Mouse (Mus musculus) heart, adult 8-10 months (tissue): ENCODE measurements around the gene Camta2. TPM values are rescaled to one million over a fixed set of nuclear protein-coding genes. Genes with fewer than 3 reads are reported as not detected.

Experiments used
- DNase-seq: peaks from one replicate; pipeline ENCODE4 v3.0.0; 2022; ENCODE audit warnings: low spot score
- total RNA-seq, 4 experiments: library from RNA; stranded (reverse); gene quantifications; 2 replicates each; pipeline ENCODE4 v1.2.4; 2022

Camta2 gene
- total RNA-seq, 4 experiments from 2014 or later: 32.4 to 41.1 (median 34.2) TPM

DNA sequence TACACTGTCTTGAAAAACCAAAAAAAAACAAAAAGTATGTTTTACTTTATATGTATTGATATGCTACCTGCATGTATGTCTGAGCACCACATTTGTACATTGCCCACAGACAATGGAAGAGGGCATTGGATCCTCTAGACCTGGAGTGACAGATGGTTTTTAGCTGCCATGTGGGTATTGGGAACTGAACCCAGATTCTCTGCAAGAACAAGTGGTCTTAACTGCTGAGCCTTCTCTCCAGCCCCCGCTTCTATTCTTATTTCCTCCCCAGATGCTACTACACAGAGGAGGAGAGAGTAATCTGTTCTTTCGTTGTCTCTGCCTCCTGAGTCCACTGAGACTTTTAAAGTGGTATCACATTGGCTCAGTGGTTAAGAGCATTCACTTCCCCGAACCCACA lies 5.6 kb upstream of the Camta2 start:
- DNase-seq: no peak

DNA sequence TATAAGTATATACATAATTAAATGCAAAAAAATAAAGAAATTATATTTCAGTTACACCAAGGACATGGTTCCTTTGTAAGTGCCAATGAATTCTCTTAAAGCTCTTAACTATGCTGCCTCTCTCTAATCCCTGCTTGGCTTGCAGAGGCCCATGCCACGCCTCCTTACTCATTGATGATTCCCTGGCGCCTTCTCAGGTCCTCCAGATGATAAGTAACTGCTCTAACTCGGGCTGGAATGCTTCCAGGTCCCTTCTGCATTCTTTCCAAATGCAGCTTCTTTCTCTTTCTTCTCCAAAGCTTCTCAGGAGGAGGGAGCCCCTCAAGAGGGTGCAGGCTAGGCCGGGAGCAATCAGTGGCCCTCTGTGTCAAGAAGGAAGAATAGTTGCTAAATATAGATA lies 1.7 kb upstream of the Camta2 start:
- no peak for DNase-seq

DNA sequence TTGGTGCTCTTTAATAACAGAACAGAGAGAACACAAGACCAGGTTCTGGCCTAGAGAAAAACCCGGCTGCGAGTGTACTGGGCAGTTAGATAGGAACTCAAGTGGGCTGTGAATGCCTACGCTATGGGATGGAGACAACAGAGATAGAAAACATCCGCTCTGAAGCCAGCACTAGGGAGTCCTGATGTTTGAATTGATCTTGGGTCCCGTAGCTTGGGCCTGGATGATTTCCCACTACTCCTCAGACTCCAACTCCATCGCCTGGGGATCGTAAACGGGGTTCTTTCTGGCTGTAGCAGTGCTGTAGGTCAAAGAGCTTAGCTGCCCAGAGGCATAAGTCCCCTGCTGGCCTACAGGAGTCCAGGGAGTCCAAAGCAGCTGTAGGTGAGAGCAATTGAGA lies 467 bp upstream of the Camta2 start:
- no peak for DNase-seq

DNA sequence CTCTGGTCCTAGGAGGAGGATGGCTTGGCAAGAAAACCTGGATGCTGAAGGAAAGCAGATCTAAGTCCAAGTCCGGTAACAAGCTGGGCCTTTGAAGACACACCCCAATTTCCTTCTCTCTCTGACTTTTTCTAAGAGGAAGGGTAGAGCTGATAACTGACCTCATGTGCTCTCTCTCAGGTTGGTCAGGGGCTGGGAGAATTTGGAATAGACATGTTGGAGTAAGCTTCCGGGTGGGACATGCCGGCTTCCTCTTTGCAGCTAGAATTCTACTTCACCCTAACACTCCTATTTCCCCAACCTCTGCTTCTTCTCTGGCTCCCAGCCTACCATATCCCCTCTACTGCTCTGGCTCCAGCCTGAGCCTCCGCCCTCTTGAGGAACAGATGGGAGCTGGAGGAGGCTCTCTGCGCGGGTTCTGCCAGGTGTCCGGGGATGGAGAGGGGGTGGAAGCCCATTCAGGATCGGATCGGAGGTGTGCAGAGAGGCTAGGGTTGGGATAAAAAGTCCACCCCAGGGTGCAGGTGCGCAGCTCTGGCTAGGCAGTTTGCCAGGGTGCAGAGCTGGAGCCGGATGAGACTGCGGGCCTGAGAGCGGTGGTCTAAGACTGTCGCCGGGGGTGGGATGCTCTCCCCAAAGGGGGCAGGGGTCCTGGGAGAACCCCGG lies 871 bp downstream of the Camta2 start:
- DNase-seq: no peak

DNA sequence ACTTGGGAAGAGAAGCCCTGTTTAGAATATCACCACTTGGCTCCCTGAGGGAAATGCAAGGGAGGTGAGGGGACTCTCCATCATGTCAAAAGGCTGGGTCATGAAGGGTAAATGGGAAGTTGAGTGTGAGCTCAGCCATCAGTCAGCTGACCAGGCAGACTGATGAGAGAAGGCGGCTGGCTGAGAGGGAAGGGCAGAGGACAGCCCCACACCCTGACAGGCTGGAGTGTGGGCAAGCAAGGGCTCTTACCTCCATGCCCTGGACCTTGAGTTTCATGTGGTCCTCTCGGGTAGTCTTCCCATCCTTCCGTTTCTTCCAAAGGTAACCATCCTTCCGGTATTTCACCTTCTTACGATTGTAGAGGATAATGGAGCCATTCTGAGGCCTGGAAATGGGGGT lies 4.3 kb downstream of the Camta2 start:
- no peak for DNase-seq

DNA sequence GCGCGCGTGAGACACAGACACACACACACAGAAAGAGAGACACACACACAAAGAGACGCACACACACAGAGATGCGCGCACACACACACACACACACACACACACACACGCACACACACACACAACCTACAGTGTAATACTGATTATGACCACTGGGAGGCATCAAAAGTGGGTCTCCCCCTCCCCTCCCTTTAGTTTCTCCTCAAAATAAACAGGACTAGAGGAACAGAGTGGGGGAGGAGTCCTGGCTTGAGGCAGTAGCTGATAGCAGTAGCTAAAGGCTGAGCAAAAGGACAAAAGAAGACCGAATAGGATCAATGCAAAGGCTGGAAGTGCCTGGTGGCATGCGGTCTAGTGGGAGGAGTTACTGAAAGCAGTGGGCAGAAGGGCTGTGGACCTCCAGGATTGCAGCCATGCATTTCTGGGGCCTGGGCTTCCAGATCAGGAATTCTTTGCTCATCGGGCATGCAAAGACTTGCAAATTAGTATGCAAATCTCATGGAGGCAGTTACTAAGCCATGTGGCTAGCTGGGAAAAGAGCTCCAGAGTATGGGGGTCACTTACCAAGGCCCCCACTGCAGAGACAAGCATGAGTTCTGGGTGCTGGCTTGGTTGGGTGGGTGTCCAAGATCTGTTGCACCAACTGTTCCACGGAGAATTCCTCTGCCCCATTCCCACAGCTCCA lies 5.9 kb downstream of the Camta2 start:
- no peak for DNase-seq

DNA sequence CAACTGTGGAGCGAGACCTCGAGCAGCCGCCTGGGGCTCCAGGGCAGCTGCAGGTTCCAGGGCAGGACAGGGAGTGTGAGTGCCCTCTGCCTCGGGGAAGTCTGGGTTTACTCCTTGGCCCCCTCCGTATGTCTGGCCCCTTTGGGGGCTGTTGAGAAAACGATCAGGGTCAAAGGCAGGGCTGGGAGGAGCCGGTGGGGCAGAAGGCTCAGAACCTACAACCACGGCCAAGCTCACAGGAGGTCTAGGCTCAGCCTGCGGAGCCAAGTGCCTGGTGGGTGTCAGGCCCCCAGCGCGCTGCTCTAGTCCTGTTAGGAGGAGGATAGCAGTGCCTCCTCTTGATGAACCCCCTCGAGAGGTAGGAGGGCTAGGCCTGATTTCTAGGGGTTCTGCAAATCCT lies 6.7 kb downstream of the Camta2 start:
- DNase-seq: no peak

DNA sequence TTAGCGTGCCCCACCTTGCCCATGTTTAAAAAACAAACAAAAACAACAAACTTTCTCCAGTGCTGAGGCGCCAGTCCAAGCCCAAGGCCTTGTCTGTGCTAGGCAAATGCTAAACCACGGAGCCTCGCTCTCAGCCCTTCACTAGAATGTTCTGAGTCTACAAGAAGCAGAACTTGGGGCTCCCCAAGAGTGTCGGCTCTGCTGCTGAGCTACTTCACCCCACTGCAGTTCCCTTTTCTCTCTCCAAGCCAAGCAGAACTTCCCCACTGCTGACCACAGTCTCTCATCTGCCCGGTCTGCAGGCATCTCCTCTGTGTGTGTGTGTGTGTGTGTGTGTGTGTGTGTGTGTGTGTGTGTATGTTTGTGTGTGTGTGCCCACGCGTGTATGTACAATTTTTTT lies 8.0 kb downstream of the Camta2 start:
- no peak for DNase-seq

DNA sequence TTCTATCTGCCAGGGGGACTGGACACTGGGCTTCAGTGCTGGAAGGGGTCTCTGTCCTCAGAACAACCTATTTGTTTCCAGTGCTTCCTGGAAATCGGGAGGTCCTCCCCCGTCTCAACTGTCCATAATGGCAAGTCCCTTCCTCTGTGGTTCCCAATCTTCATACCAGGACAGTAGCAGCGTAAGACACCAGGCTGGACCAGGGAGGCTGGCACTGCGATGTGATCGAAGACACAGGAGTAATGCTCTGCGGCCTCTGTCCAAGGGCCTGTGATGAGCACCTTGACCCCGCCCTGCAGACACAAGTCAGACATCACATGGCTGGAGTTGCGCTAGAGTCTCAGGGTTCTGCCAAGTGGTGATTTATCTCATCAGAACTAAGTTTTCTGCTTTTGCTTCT lies 8.5 kb downstream of the Camta2 start:
- no peak for DNase-seq

DNA sequence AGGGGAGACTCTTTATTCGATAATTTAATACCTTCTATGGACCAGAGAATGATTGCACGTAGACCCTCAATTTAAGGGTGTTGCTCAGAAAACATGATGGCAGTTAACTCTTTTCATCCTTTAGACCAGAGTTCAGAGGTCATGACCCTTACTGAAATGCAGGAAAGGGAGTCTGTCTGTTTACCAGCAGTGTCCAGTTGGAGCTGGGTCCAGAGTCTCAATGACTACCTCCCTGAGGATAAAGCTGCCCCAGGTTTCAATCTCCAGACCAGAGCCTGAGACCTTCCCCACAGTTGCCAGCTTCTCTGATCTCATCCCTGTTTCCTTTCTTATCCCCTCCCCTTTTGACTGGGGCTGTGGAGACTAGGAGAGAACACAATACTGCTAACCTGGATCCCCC lies 9.3 kb downstream of the Camta2 start:
- DNase-seq: no peak

DNA sequence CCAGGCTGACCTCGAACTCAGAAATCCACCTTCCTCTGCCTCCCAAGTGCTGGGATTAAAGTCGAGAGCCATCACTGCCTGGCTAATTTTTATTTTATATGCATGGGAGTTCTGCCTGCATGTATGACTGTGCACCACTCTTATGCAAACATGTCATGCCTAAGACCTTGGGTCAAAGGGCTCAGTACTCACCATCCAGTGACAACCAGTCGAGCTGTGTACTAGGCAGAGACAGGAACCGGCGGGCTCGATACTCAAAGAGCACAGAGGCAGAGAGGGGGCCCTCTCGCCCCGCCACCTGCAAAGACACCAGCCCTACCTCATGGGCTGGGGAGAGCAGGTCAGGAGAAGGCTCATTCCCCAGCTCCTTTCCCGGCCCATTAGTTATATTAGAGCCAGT lies 9.8 kb downstream of the Camta2 start:
- no peak for DNase-seq

DNA sequence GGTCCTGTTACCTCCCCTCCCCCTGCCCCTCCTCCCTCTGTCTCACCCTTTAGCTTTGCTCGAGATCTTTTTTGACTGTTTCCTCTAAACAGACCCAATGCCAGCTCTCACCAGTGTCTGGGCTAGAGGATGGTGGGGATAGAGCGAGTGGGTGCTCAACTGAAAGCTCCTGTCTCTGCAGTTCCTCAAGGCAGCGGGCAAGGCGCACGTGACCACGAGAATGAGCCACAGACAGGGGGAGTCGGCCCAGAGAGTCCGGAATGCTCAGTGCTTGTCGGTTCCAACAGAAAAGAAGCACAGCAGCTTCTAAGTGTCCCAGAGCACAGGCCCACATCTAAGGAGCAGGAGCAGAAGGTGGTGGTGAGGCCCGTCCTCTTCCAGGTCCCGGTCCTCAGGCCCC lies 13.4 kb downstream of the Camta2 start:
- no peak for DNase-seq

DNA sequence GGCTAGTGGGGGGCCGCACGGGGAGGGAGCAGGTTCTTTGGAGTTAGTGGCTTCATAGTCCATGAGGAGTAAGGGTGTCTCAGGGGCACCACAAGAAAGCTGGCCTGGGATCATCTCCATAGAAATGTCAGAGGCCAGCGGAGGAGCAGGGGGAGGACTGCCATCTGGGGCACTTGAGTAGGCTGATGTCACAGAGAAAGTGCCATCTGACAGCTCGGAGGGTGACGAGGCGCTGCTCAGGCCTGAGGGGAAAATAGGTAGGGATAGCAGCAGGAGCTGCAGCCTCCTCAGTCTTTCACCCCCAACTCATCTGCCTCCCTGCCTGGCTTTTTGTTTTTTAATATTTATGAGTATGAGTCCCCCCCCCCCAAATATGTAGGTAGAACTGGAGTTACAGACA lies 13.9 kb downstream of the Camta2 start:
- DNase-seq: no peak

DNA sequence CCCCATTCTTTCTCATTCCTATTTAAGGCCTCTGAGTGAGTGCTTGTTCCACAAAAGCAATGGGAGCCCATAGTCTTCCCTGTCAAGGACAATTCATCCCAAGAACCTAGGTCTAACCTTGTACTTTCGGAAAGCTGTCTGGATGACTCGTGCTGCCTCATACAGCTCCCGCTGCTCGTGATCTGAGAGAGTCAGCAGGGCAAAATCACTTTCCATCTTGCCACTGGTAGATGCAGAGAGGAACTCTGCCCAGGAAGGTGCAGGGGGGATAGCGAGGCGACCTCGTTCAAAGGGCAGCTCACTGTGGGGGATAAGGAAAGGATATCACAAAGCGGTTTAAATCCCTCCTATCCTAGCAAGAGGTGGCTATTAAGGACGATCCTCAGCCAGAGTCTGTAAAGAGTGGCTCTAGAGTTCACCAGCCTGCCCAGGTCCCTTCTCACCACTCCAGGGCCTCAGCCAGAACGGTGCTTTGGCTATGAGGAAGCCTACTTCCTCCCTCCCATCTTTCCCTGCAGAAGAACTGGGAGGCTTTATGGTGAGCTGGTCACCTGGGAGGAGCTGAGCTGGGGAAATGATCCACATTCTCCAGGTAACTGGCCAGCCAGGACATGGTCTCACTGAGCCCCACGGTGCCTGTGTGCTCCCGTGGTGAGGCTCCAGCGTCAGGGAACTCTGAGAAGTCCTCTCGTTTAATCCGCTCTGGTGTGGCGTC lies 16.4 kb downstream of the Camta2 start:
- no peak for DNase-seq

DNA sequence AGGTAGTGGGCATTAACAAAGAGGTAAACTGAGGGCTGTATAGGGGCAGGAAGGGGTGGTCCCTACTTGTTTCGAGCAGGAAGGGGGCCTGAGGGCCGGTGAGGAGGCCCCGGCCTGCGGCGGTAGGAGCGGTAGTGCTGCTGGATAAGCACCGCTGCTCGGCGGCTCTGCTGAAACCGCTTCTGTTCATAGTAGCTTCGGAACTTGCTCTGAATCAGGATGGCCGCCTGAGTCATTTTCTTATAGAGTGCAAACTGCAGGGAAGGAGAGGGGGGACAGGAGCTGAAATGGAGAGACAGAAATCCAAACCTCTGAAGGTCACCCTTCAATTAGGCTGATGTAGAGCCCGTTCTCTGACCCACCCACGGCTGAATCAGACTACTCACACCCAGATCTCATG lies 17.4 kb downstream of the Camta2 start:
- DNase-seq: no peak

DNA sequence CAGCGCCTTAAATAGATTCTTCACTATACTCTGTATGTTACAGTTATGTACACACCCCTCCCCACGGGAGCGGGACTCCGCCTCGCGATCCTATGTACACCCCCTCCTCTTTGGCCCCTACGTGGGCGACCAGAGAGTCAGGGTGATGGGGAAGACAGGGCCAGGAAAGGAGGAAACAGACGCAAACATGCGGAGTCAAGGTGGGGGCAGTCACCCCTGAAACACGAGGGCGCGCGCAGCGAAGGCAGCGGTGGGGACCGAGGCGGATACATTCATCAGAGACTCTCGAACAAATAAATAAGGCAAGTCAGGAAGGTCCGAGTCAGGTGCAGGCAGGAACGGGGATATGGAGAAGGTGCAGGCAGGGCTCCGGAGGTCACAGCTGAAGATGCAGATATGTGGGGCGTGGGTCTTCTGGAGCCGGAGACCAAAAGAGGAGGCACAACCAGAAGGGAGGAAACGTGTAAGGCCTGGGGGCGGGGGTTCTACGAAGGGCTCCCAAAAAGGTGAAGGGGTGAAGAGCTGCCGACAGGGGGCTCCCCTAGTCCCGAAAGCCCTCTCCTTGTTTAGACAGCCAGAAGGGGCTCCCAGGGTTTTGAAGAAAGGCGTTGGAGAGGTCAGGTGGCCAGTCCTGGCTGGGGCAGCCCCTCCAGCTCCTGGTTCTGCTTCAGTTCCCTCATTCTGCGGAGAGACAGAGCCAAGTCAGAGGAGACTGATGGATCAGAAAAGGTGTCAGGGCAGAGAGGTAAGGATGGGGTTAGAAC lies 18.1 kb downstream of the Camta2 start:
- peak; percentile 64 for DNase-seq

DNA sequence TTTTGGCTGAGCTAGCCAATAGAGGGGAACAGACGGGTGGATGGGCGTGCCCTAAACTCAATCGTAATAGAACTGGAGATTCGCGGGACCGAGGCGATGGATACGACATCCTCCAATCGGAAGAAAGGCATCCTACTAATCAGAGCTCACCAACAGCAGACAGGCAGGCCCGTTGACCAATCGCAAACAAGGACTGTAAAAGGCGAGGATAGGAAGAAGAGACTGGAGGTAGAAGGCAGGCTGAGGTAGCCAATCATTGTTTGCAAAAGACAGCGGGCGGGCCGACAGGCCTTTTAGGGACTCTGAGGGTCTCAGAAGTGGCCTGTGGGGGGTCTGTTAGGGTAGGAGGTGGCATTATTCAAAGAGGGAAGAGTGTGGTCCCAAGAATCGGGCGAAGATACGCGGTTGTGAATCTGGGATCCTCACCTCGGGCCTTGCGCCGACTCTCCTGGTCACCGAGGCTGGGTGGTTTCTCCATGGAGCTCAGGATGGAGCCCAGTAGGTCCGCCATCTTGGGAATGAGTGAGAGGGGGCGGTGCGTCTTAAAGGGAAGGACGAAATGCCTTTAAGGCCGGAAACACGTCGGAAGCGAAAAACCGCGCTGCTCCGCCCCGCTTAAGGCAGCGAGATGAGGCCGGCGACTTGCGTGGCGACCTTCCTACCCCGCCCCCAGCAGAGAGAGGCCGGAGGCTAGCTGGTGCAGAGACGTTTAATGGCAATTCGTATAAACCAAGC lies 19.0 kb downstream of the Camta2 start, which contains the start of gene Spag7:
Gene Spag7 (minus strand): TSS at position 646 of the 735 bp plus-strand sequence.
- DNase-seq: peak; percentile 100

DNA sequence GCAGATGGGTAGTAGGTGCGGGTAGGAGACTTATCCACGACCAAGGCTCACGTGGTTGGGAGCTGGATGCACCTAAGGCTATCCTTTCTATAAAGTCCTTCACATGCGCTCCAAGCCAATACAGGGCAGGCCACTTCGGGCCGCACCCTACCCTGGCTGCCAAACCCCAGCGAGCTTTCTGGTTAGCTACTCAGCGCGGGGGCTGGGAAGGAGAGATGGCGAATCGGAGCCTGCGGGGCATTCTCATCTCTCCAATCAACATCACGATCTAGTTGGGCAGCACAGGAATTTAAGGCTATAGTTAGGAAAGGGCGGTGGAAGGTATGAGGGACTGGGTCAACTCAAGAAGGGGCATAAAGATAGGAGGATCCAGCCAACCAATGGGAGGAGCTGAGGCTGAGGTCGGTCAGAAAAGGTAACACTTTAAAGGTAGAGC lies 19.6 kb downstream of the Camta2 start:
- no peak for DNase-seq

DNA sequence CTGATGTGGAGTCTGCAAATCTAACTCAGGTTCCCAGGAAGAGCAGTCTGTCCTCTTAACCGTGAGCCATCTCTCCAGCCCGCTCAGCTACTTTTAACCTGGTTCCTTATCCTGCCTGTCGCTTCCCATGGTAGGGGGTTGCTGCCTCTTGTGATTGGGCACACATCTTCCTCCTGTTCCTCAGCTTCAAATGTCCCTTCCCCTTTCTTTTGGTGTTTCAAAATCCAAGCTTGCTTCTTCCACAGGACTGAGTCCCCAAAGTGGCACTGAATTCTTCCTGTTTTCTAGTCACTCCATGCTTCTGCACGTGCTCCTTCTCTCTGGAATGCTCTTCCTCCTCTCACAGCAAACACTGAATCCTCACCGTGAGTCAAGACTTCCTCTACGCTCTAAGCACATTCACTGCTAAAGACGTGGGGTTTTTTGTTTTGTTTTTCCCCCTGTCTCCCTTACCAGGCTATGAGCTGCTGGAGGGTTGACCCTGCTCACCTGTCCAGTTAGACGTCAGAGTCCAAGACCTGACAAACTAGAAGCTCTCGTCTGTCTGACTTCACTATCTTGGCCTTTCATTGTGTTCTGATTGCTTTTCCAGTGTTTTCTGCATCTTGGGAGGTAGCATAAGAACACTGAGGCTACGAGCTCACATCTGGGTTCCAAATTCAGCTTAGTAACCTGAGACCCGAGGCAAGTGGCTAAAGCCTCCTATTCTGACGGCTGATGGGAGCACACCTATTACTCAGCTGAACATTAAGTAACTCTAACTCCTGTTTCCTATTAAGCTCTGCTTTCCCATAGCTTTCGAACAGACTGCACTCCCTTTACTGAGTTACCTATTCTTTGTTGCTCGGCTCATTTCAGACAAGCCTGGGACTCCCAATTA lies 20.4 kb downstream of the Camta2 start:
- DNase-seq: no peak

DNA sequence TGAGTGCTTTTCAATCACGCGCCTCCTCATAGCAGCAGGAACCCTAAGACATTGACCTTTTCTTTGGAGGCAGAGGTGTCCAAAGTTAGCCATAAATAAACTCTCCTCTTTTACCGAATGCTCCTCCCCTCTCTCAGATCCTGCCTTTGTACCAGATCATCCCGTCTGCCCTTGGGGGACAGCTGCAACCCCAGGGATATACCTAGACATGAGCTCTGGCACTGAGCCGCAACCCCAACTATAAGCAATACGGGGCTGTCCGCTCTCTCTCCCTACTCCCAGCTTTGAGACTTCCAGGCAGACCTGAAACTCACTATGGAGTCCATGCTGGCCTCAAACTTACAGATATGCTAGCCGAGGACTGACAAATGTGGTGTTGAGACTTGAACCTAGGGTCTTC lies 21.2 kb downstream of the Camta2 start:
- no peak for DNase-seq
